In genomic region chr12:16222836-16223450, GRCm38 (mm10) we compare ENCODE assay signal across 12 mouse cellular contexts.
A peak's percentile ranks its signal among the peaks of the same experiment; 100 is the strongest.
DNase-seq lines count a peak whose midpoint lies in the region; ATAC-seq and TF ChIP-seq lines count a peak whose summit lies in the region.
"Had no signal": no experiment of that assay in that cellular context is flagged by ENCODE, and none has a peak within 500 bp of the region (broad histone marks: within the 10 kb centered on the region; RNA-seq: fewer than 3 reads in every experiment).

No protein-coding gene starts in this region.

- TF ChIP-seq CTCF in cerebellum, adult 2 months (IDR thresholded peaks at IDR 0.05; ENCODE audit: borderline replicate concordance, insufficient read depth, low read depth, low read length): no peak
- TF ChIP-seq CTCF in hindbrain, postnatal 0 days (IDR thresholded peaks at IDR 0.05; ENCODE audit: low read depth): no peak

- peak; percentile 28 to 70 for DNase-seq in cerebellum, adult 2 months
- DNase-seq in hindbrain, postnatal 0 days (ENCODE audit: low spot score): peak; percentile 53
- no peak for DNase-seq in hindbrain, embryonic 10.5 days (ENCODE audit: low spot score)
- DNase-seq in NIH3T3 (ENCODE audit: low read depth): peak; percentile 46
- no peak for DNase-seq in urinary bladder, postnatal 10 days (ENCODE audit: low spot score)
- DNase-seq: B cell, adult 2 months had no signal

- H3K4me1 ChIP-seq in cerebellum, adult 2 months (ENCODE audit: control insufficient read depth, insufficient read depth, low read length): no peaks in the 10 kb centered on the region
- H3K4me1 ChIP-seq in hindbrain, postnatal 0 days (ENCODE audit: insufficient read depth, low read length): no peaks in the 10 kb centered on the region; the same call in 1 of the 2 replicates
- H3K4me1 ChIP-seq in hindbrain, embryonic 10.5 days (replicated peaks): no peaks in the 10 kb centered on the region
- peaks cover 11% of the 10 kb centered on the region for H3K4me1 ChIP-seq in forebrain, embryonic 16.5 days (replicated peaks; ENCODE audit: control insufficient read depth, insufficient read depth, low read length)
- H3K4me1 ChIP-seq in intestine, embryonic 15.5 days (replicated peaks): no peaks in the 10 kb centered on the region

- no peak overlapping the region for H3K9ac ChIP-seq in hindbrain, postnatal 0 days (replicated peaks; ENCODE audit: low read length)
- H3K9ac ChIP-seq in forebrain, embryonic 16.5 days (replicated peaks; ENCODE audit: low read depth, low read length): no peak overlapping the region
- no peak overlapping the region for H3K9ac ChIP-seq in intestine, embryonic 15.5 days
- H3K9ac ChIP-seq: hindbrain, embryonic 13.5 days had no signal

- no peaks in the 10 kb centered on the region; the same call in 1 of the 2 replicates for H3K27me3 ChIP-seq in cerebellum, adult 2 months (ENCODE audit: control insufficient read depth, insufficient read depth, low read length)
- no peaks in the 10 kb centered on the region for H3K27me3 ChIP-seq in hindbrain, postnatal 0 days (ENCODE audit: insufficient read depth, low read length)
- H3K27me3 ChIP-seq in hindbrain, embryonic 10.5 days (ENCODE audit: insufficient read depth, poor library complexity, severe bottlenecking): no peaks in the 10 kb centered on the region
- no peaks in the 10 kb centered on the region for H3K27me3 ChIP-seq in forebrain, embryonic 16.5 days (replicated peaks; ENCODE audit: control insufficient read depth, insufficient read depth, low read length)
- no peaks in the 10 kb centered on the region for H3K27me3 ChIP-seq in intestine, embryonic 15.5 days (replicated peaks)
- H3K27me3 ChIP-seq: hindbrain, embryonic 13.5 days; Patski had no signal

- H3K4me2 ChIP-seq in hindbrain, postnatal 0 days (ENCODE audit: low read depth, low read length): no peak overlapping the region
- H3K4me2 ChIP-seq in forebrain, embryonic 16.5 days (ENCODE audit: low read length): no peak overlapping the region; the same call in 1 of the 2 replicates
- no peak overlapping the region for H3K4me2 ChIP-seq in intestine, embryonic 15.5 days (replicated peaks)
- H3K4me2 ChIP-seq: hindbrain, embryonic 13.5 days had no signal

- no peak for TF ChIP-seq POLR2A in cerebellum, adult 2 months (IDR thresholded peaks at IDR 0.05; ENCODE audit: borderline replicate concordance, insufficient read depth, low read length)

- 21% methylated on average over 9 of the region's 9 CpGs for WGBS in cerebellum, adult 2 months
- 34% methylated on average over 9 of the region's 9 CpGs for WGBS in hindbrain, postnatal 0 days
- WGBS in hindbrain, embryonic 10.5 days: 77% methylated on average over 9 of the region's 9 CpGs
- 18% methylated on average over 9 of the region's 9 CpGs for WGBS in forebrain, embryonic 16.5 days
- 61% methylated on average over 9 of the region's 9 CpGs for WGBS in intestine, embryonic 15.5 days

- ATAC-seq in cerebellum, adult (ENCODE audit: insufficient number of reproducible peaks, low FRiP score, low TSS enrichment): no peak
- ATAC-seq in hindbrain, postnatal 0 days: 0 out of 2 replicates have a peak, but pooled peaks have one; percentile 56
- peak; percentile 91 for ATAC-seq in forebrain, embryonic 16.5 days
- ATAC-seq in intestine, embryonic 15.5 days: no peak
- ATAC-seq: Patski had no signal

- H3K4me3 ChIP-seq in cerebellum, adult 2 months (replicated peaks; ENCODE audit: insufficient read depth, low read depth, low read length): no peak overlapping the region
- no peak overlapping the region for H3K4me3 ChIP-seq in hindbrain, postnatal 0 days (ENCODE audit: low read length)
- no peak overlapping the region for H3K4me3 ChIP-seq in hindbrain, embryonic 10.5 days
- H3K4me3 ChIP-seq in forebrain, embryonic 16.5 days (replicated peaks; ENCODE audit: low read length): no peak overlapping the region
- H3K4me3 ChIP-seq in intestine, embryonic 15.5 days (replicated peaks): no peak overlapping the region
- H3K4me3 ChIP-seq: erythroblast, embryonic 14.5 days; hindbrain, embryonic 13.5 days had no signal

- H3K9me3 ChIP-seq in hindbrain, postnatal 0 days (ENCODE audit: low read length): no peaks in the 10 kb centered on the region
- H3K9me3 ChIP-seq in hindbrain, embryonic 10.5 days: no peaks in the 10 kb centered on the region
- no peaks in the 10 kb centered on the region for H3K9me3 ChIP-seq in forebrain, embryonic 16.5 days (ENCODE audit: control insufficient read depth, low read length)
- no peaks in the 10 kb centered on the region for H3K9me3 ChIP-seq in intestine, embryonic 15.5 days
- H3K9me3 ChIP-seq: hindbrain, embryonic 13.5 days had no signal

- no peak overlapping the region for H3K27ac ChIP-seq in cerebellum, adult 2 months (ENCODE audit: insufficient read depth, low read length)
- no peak overlapping the region for H3K27ac ChIP-seq in hindbrain, postnatal 0 days
- H3K27ac ChIP-seq in hindbrain, embryonic 10.5 days: no peak overlapping the region
- H3K27ac ChIP-seq in forebrain, embryonic 16.5 days (ENCODE audit: low read length): no peak overlapping the region
- no peak overlapping the region for H3K27ac ChIP-seq in intestine, embryonic 15.5 days
- H3K27ac ChIP-seq: hindbrain, embryonic 13.5 days had no signal

- H3K36me3 ChIP-seq in hindbrain, postnatal 0 days (ENCODE audit: insufficient read depth, low read length): no peaks in the 10 kb centered on the region
- no peaks in the 10 kb centered on the region for H3K36me3 ChIP-seq in hindbrain, embryonic 10.5 days
- H3K36me3 ChIP-seq in forebrain, embryonic 16.5 days (ENCODE audit: control insufficient read depth, insufficient read depth): no peaks in the 10 kb centered on the region
- no peaks in the 10 kb centered on the region for H3K36me3 ChIP-seq in intestine, embryonic 15.5 days
- H3K36me3 ChIP-seq: hindbrain, embryonic 13.5 days had no signal

Comparison
In these comparisons a context has a peak if more than half of its experiments do, and no peak if none do; other contexts are left out.
1. DNase-seq: peak in cerebellum, adult 2 months (2 of 2), hindbrain, postnatal 0 days (single experiment) and NIH3T3 (single experiment); none in hindbrain, embryonic 10.5 days (single experiment) and urinary bladder, postnatal 10 days (single experiment).
2. ATAC-seq: peak in hindbrain, postnatal 0 days (single experiment) and forebrain, embryonic 16.5 days (single experiment); none in cerebellum, adult (single experiment) and intestine, embryonic 15.5 days (single experiment).